Mouse (Mus musculus) cortical plate, adult 2 months (tissue): Measurements from ENCODE around the gene Fbxl21.

Experiments
- CTCF ChIP-seq: fragments of 200-500 bp; IDR thresholded peaks from 2 replicates; pipeline ENCODE4 v1.5.1; 2011; ENCODE audit warnings: mild to moderate bottlenecking, control low read depth, low read length; ENCODE audit not compliant: insufficient read depth; ENCODE audit errors: extremely low read depth
- POLR2A ChIP-seq: fragments of 200-500 bp; IDR thresholded peaks from 2 replicates; pipeline ENCODE4 v1.6.1; 2011; ENCODE audit warnings: mild to moderate bottlenecking, low read length, control low read depth; ENCODE audit not compliant: insufficient read depth; ENCODE audit errors: extremely low read depth

DNA sequence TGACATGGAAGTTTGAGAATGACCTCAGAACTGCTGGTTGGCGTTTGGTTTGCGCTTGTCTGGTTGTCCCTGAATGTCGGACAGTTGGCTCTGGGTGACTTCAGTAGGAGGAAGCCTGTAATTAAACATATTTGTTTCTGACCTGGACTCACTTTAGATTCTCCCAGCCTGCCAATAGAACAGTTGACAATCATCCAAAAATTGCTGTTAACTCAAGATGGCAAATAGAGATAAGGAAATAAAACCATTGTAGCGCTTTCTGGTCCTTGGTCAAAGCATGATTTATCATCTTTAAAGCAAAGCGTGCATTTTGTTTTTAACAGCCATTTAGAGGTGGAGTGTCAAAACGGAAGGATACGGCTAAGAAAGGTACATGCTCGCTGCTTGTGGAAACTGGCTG lies 49.4 kb downstream of the Fbxl21 start:
- no peak for TF ChIP-seq CTCF
- no peak for TF ChIP-seq POLR2A
